Mouse (Mus musculus): ENCODE data around the gene Tbx1. TPM values are rescaled to one million over a fixed set of nuclear protein-coding genes. Genes with fewer than 3 reads are reported as not detected.

The Tbx1 gene
- total RNA-seq (2021) = under 1 TPM; 0.48 to 0.76 TPM
- long read RNA-seq, experiment 1, partial matches to known transcripts = 0 of 2 reads
- long read RNA-seq, experiment 1, other reads (novel, unspliced or antisense) = 2 of 2 reads
- long read RNA-seq, experiment 2, partial matches to known transcripts = 2 of 2 reads
- long read RNA-seq, experiment 2, other reads (novel, unspliced or antisense) = 0 of 2 reads

GRCm38 (mm10) chr16:18589804-18590790 is at the start of gene Tbx1:
Gene Tbx1 (minus strand): TSS chr16:18590671.
- no peak for DNase-seq
- intact Hi-C loops (cut with DNase I) = no loop called here

GRCm38 (mm10) chr16:18639382-18639929 is 49.0 kb upstream of the Tbx1 start:
- DNase-seq = no peak
- intact Hi-C loops (cut with DNase I) = no loop called here

DNA sequence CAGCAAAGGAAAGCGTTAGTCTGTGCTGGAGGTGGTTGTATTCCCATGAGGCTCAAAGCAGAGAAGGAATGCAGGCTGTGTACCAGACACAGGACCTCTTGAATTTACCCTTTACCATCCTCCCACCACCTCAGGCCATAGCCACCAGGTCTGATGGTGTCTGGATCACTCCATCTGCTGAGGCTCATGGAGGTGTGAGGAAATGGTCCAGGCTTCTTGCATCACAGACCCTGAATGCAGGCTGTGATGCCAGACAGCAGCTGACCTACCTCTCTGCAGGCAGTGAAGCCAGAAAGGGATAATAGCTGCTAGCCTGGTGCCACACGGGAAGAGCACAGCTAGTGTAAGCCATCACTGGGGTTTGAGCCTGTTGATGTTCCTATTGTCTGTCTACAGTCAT is 47.9 kb upstream of the Tbx1 start:
- DNase-seq = no peak
- intact Hi-C loops (cut with DNase I) = no loop called here

DNA sequence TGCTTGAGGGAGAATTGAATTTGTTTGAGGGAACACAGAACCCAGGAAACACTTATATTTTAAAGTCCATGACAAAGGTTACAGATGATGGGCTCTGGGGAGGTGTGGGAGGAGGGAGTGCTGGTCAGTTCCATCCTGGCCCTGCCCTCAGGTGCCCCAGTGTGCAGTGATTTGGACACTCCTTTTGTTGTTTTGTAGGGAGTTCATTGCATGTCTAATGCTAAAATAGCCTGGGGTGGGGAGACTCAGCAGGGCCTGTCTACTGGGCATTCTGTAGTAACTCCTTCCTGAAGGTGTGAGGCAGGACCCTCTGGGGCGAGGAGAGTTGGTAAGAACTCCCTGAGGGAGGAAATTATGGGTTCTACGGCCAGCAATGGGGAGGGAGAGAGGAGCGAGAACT is 46.3 kb upstream of the Tbx1 start:
- no peak for DNase-seq
- intact Hi-C loops (cut with DNase I) = no loop called here

GRCm38 (mm10) chr16:18636401-18636800 is 45.9 kb upstream of the Tbx1 start:
- intact Hi-C loops (cut with DNase I) = no loop called here
- DNase-seq = no peak

DNA sequence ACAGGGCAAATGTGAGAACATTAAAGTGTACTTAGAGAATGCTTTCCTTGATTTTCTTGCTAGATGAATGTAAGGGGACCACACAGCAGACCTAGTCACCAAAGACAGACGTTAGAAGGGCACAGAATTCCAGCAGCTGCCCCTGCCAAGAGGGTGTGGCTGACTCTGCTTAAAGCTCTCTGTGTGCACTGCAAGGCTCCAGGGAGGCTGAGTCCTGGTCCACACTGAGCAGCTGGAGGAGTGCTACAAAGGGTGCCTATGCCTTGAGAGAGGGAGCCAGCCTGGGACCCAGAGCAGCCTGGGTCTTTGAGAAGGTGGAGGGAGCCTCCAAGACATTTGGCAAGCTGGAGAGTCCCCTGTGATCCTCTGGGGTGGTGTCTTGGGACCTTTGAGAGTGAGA is 42.9 kb upstream of the Tbx1 start:
- intact Hi-C loops (cut with DNase I) = no loop called here
- DNase-seq = no peak

GRCm38 (mm10) chr16:18632816-18633215 is 42.3 kb upstream of the Tbx1 start:
- intact Hi-C loops (cut with DNase I) = no loop called here

DNA sequence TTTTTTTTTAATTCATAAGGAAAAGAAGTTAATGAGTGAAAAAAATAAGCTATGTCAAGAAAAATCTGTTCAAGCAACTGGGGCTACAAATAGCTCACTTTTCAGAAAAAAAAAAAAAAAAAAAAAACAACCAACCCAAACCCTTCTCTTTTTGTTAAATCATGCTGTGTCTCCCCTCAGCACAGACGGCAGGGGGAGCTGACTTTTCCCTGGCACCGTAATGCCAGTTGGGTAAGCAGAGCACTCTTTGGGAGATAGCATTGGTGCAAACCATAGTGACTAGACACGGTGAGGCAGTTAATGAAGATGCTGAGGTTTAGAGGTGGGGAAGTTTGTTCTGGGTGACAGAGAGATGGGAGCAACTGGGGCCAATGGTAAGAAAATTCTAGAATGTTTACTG is 41.6 kb upstream of the Tbx1 start:
- no peak for DNase-seq
- intact Hi-C loops (cut with DNase I) = no loop called here

More at GRCm38 (mm10) chr16:18632816-18633215, 42.3 kb upstream of the Tbx1 start:
- no peak for DNase-seq

DNA sequence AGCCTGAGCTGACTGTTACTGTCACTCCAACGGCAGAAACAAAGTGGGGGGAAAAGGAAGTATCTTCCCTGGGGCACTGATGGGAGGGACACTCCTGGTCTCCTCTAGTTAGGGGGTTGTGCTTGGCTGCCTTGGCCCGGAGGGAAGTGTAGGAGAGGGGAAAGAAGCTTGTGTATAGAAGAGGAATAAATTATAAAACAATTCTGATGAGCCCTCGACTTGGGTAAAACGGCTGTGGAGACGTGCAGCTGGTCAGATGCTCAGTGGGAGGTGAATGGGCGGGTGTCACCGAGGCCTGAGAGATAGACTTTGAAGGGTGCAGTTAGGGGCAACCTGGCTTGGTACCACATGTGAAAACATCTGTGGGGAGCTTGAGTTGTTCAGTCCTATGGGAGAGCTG is 40.7 kb upstream of the Tbx1 start:
- no peak for DNase-seq
- intact Hi-C loops (cut with DNase I) = no loop called here

- no peak for DNase-seq
- intact Hi-C loops (cut with DNase I) = no loop called here
These were observed 39.8 kb upstream of the Tbx1 start for GRCm38 (mm10) chr16:18630291-18630690.

GRCm38 (mm10) chr16:18629390-18630231 is 39.1 kb upstream of the Tbx1 start, which contains the start of gene Sept5:
Gene Sept5 (minus strand): TSS chr16:18629954.
- intact Hi-C loops (cut with DNase I) = loop anchor here (5.0 kb wide), 3 partner anchors 48 to 228 kb away; no protein-coding TSS in a partner anchor
- peak; percentile 78 to 85 for DNase-seq

- DNase-seq = no peak
- intact Hi-C loops (cut with DNase I) = loop anchor here (5.0 kb wide), 3 partner anchors 48 to 228 kb away; no protein-coding TSS in a partner anchor
These were observed 38.5 kb upstream of the Tbx1 start for GRCm38 (mm10) chr16:18628948-18629340.

- intact Hi-C loops (cut with DNase I) = loop anchor here (5.0 kb wide), 3 partner anchors 49 to 229 kb away; no protein-coding TSS in a partner anchor
- DNase-seq = no peak
These were observed 37.9 kb upstream of the Tbx1 start for GRCm38 (mm10) chr16:18628206-18628947.

- DNase-seq = no peak
- intact Hi-C loops (cut with DNase I) = loop anchor here (5.0 kb wide), 3 partner anchors 50 to 230 kb away; no protein-coding TSS in a partner anchor
These were observed 36.7 kb upstream of the Tbx1 start for GRCm38 (mm10) chr16:18627163-18627562.

DNA sequence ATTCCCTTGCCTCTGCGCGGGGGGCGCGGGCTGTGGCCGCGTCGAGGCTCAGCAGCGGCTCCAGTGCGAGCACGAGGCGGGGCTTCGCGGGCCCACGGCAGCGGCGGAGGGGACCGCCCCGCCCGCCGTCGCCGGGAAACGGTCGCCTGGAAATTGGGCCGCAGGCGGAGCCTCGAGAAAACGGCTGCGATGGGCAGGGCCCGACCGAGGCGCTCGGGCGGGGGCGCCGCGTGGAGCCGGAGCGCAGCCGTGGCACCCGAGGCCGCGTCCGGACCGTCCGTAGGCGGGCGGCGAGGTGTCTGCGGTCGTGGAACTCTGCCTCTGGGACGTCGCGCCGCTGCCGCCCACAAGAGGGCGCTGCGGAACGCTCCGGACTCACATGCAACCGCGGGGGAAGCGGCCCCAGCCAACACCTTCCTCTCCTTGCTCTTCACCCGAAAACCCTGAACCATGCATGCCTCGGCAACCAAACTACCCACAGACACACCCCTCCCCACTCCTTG is 36.0 kb upstream of the Tbx1 start, which contains the start of gene Gm49601:
TSS of gene Gm49601 (minus strand) at position 52 of the 503 bp plus-strand sequence.
- peak; percentile 89 to 93 for DNase-seq
- intact Hi-C loops (cut with DNase I) = loop anchor here (5.0 kb wide), 3 partner anchors 51 to 231 kb away; no protein-coding TSS in a partner anchor

DNA sequence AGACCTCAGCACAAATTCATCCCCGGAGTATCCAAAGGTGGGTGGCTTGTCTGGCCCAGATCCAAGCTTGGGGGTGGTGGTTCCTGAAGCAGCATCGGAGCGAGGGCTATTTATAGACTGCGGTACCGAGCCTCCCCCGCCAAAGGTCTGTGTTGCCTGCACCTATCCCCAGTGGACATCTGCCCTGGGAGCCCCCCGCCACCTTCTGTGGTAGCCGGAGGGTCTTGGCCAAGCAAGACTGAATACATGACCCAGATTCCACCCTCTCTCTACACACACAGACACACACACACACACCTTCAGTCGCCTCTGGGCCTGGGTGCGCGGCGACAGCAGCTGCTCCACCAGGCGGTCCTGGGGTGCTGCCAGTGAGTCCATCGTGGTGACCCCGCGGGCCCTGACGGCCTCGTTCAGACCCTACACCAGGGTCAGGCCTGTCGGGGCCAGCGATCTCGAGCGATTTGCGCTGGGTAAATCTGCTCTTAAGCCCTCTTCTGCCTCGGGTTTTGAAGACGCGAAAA is 35.4 kb upstream of the Tbx1 start:
- intact Hi-C loops (cut with DNase I) = loop anchor here (5.0 kb wide), 3 partner anchors 51 to 231 kb away; no protein-coding TSS in a partner anchor
- DNase-seq = peak in 1 of 2 experiments; percentile 21

GRCm38 (mm10) chr16:18625097-18625496 is 34.6 kb upstream of the Tbx1 start:
- no peak for DNase-seq
- intact Hi-C loops (cut with DNase I) = loop anchor here (5.0 kb wide), 3 partner anchors 52 to 232 kb away; no protein-coding TSS in a partner anchor

- intact Hi-C loops (cut with DNase I) = loop anchor here (5.0 kb wide), 3 partner anchors 53 to 233 kb away; no protein-coding TSS in a partner anchor
These were observed 34.2 kb upstream of the Tbx1 start for GRCm38 (mm10) chr16:18624641-18625040.

More at GRCm38 (mm10) chr16:18624641-18625040, 34.2 kb upstream of the Tbx1 start:
- no peak for DNase-seq

Data from heart, postnatal 14 days (tissue).